Comparison of ENCODE assay signal across 22 mouse cellular contexts in the genomic region with DNA sequence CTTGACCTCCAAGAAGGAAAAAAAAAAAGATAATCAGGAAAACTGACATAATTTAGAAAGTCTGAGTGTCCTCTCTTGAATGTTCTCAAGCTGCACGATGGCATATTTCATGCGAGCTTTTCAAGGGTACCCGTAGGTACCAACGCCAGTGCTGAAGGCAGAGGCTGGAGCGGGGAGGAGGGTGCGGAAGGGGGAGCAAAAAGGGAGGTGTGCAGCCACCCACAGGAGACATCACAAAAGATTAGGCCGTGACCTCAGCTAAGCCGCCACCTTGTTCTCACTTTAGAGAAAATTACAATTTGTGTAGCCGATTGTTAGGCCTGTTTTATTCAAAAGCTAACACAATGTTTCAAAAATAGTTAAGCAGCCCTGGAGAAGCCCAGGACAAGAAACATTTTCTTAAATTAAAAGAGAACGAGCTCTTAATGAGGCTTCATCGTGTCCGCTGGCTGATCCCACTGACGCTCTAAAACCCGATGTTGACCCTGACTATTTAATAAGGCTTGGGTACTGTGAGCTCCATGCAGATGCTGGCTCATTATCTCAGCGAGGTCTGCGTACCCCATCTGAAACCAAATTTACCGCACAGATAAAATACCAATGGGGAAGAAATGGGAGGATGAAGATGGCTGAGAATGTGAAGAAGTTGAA.
DNase-seq lines count a peak whose midpoint lies in the region; ATAC-seq lines count a peak whose summit lies in the region.
"Had no signal": no experiment of that assay in that cellular context is flagged by ENCODE, and none has a peak within 500 bp of the region (broad histone marks: within the 10 kb centered on the region; RNA-seq: fewer than 3 reads in every experiment).

No protein-coding gene starts in this region.

- no peaks in the 10 kb centered on the region for H3K27me3 ChIP-seq in hindbrain, embryonic 12.5 days
- H3K27me3 ChIP-seq in hindbrain, embryonic 16.5 days (replicated peaks; ENCODE audit: control insufficient read depth, insufficient read depth, low read length), result no peaks in the 10 kb centered on the region
- H3K27me3 ChIP-seq in neural tube, embryonic 14.5 days (ENCODE audit: control insufficient read depth, insufficient read depth, low read length), result no peaks in the 10 kb centered on the region
- no peaks in the 10 kb centered on the region for H3K27me3 ChIP-seq in neural tube, embryonic 15.5 days (replicated peaks)
- H3K27me3 ChIP-seq in hindbrain, embryonic 13.5 days, result no peaks in the 10 kb centered on the region
- H3K27me3 ChIP-seq in midbrain, embryonic 15.5 days (replicated peaks), result no peaks in the 10 kb centered on the region
- H3K27me3 ChIP-seq: CH12.LX; intestine, embryonic 15.5 days; liver, embryonic 12.5 days had no signal

- 63% methylated on average over 17 of the region's 17 CpGs for WGBS in hindbrain, embryonic 12.5 days
- WGBS in hindbrain, embryonic 16.5 days, result 45% methylated on average over 17 of the region's 17 CpGs
- WGBS in neural tube, embryonic 14.5 days, result 35% methylated on average over 17 of the region's 17 CpGs
- WGBS in neural tube, embryonic 15.5 days, result 37% methylated on average over 17 of the region's 17 CpGs
- WGBS in hindbrain, embryonic 13.5 days, result 49% methylated on average over 17 of the region's 17 CpGs
- 37% methylated on average over 17 of the region's 17 CpGs for WGBS in midbrain, embryonic 15.5 days

- H3K9ac ChIP-seq in hindbrain, embryonic 12.5 days, result no peak overlapping the region
- H3K9ac ChIP-seq in hindbrain, embryonic 16.5 days (ENCODE audit: low read depth, low read length), result no peak overlapping the region
- no peak overlapping the region for H3K9ac ChIP-seq in neural tube, embryonic 14.5 days (replicated peaks; ENCODE audit: low read depth, low read length)
- no peak overlapping the region for H3K9ac ChIP-seq in neural tube, embryonic 15.5 days (replicated peaks)
- H3K9ac ChIP-seq in hindbrain, embryonic 13.5 days, result no peak overlapping the region; the same call in 1 of the 2 replicates
- H3K9ac ChIP-seq in midbrain, embryonic 15.5 days, result no peak overlapping the region
- H3K9ac ChIP-seq: intestine, embryonic 15.5 days; liver, embryonic 12.5 days had no signal

- no peak overlapping the region for H3K4me2 ChIP-seq in hindbrain, embryonic 12.5 days (replicated peaks)
- H3K4me2 ChIP-seq in hindbrain, embryonic 16.5 days (ENCODE audit: low read length), result no peak overlapping the region
- H3K4me2 ChIP-seq in neural tube, embryonic 14.5 days (ENCODE audit: low read depth, low read length), result no peak overlapping the region
- no peak overlapping the region for H3K4me2 ChIP-seq in neural tube, embryonic 15.5 days
- no peak overlapping the region for H3K4me2 ChIP-seq in hindbrain, embryonic 13.5 days
- no peak overlapping the region for H3K4me2 ChIP-seq in midbrain, embryonic 15.5 days
- H3K4me2 ChIP-seq: intestine, embryonic 15.5 days; liver, embryonic 12.5 days had no signal

- DNase-seq in MN1 (ENCODE audit: low spot score), result no peak
- DNase-seq in heart, adult 11 months, result no peak
- DNase-seq: adrenal gland, adult 2 months; B cell, adult 2 months; cerebellum, adult 11-12 months; gastrocnemius, adult 2 months; kidney, adult 8-10 months; kidney, postnatal 25 days; lung, adult 18-20 months had no signal

- H3K4me3 ChIP-seq in hindbrain, embryonic 12.5 days, result no peak overlapping the region
- H3K4me3 ChIP-seq in hindbrain, embryonic 16.5 days (ENCODE audit: low read length), result no peak overlapping the region
- no peak overlapping the region for H3K4me3 ChIP-seq in neural tube, embryonic 14.5 days (ENCODE audit: low read depth, low read length)
- no peak overlapping the region for H3K4me3 ChIP-seq in neural tube, embryonic 15.5 days (replicated peaks)
- no peak overlapping the region for H3K4me3 ChIP-seq in hindbrain, embryonic 13.5 days
- H3K4me3 ChIP-seq in midbrain, embryonic 15.5 days, result no peak overlapping the region
- H3K4me3 ChIP-seq: embryonic facial prominence, embryonic 10.5 days; gastrocnemius, adult 2 months; intestine, embryonic 15.5 days; layer of hippocampus, adult 2 months; liver, embryonic 12.5 days had no signal

- no peak for ATAC-seq in hindbrain, embryonic 12.5 days (ENCODE audit: low FRiP score)
- no peak for ATAC-seq in hindbrain, embryonic 16.5 days
- no peak for ATAC-seq in neural tube, embryonic 14.5 days (ENCODE audit: low read depth)
- ATAC-seq in neural tube, embryonic 15.5 days (ENCODE audit: low FRiP score), result no peak
- no peak for ATAC-seq in hindbrain, embryonic 13.5 days (ENCODE audit: low FRiP score)
- ATAC-seq in midbrain, embryonic 15.5 days (replicated peaks), result no peak
- ATAC-seq: intestine, embryonic 15.5 days; liver, embryonic 12.5 days had no signal

- no peaks in the 10 kb centered on the region for H3K36me3 ChIP-seq in hindbrain, embryonic 12.5 days
- H3K36me3 ChIP-seq in hindbrain, embryonic 16.5 days (ENCODE audit: control insufficient read depth, insufficient read depth, low read length), result no peaks in the 10 kb centered on the region
- H3K36me3 ChIP-seq in neural tube, embryonic 14.5 days (ENCODE audit: control insufficient read depth, insufficient read depth, low read length), result no peaks in the 10 kb centered on the region
- H3K36me3 ChIP-seq in neural tube, embryonic 15.5 days, result no peaks in the 10 kb centered on the region
- no peaks in the 10 kb centered on the region for H3K36me3 ChIP-seq in hindbrain, embryonic 13.5 days
- no peaks in the 10 kb centered on the region for H3K36me3 ChIP-seq in midbrain, embryonic 15.5 days (replicated peaks)
- H3K36me3 ChIP-seq: embryonic facial prominence, embryonic 10.5 days; G1E; intestine, embryonic 15.5 days; liver, embryonic 12.5 days had no signal

- peak overlapping the region; percentile 64 for H3K27ac ChIP-seq in hindbrain, embryonic 12.5 days
- H3K27ac ChIP-seq in hindbrain, embryonic 16.5 days (ENCODE audit: low read depth, low read length), result no peak overlapping the region
- peak overlapping the region; percentile 34; the same call in 1 of the 2 replicates for H3K27ac ChIP-seq in neural tube, embryonic 14.5 days (ENCODE audit: low read depth, low read length)
- no peak overlapping the region for H3K27ac ChIP-seq in neural tube, embryonic 15.5 days (replicated peaks)
- H3K27ac ChIP-seq in hindbrain, embryonic 13.5 days, result peak overlapping the region; percentile 73
- H3K27ac ChIP-seq in midbrain, embryonic 15.5 days, result peak overlapping the region; percentile 58; the same call in 1 of the 2 replicates
- H3K27ac ChIP-seq: embryonic facial prominence, embryonic 10.5 days; gastrocnemius, adult 2 months; intestine, embryonic 15.5 days; layer of hippocampus, adult 2 months; liver, embryonic 12.5 days; stomach, postnatal 0 days had no signal

- peaks cover 56% of the 10 kb centered on the region for H3K4me1 ChIP-seq in hindbrain, embryonic 12.5 days
- H3K4me1 ChIP-seq in hindbrain, embryonic 16.5 days (ENCODE audit: control insufficient read depth, insufficient read depth, low read depth, low read length), result peaks cover 14% of the 10 kb centered on the region
- H3K4me1 ChIP-seq in neural tube, embryonic 14.5 days (ENCODE audit: control insufficient read depth, insufficient read depth, low read length), result peaks cover 26% of the 10 kb centered on the region; the same call in 1 of the 2 replicates
- peaks cover 44% of the 10 kb centered on the region for H3K4me1 ChIP-seq in neural tube, embryonic 15.5 days
- peaks cover 66% of the 10 kb centered on the region for H3K4me1 ChIP-seq in hindbrain, embryonic 13.5 days (replicated peaks)
- H3K4me1 ChIP-seq in midbrain, embryonic 15.5 days, result peaks cover 46% of the 10 kb centered on the region
- H3K4me1 ChIP-seq: liver, embryonic 12.5 days had no signal

- no peaks in the 10 kb centered on the region for H3K9me3 ChIP-seq in hindbrain, embryonic 12.5 days (replicated peaks)
- H3K9me3 ChIP-seq in hindbrain, embryonic 16.5 days (ENCODE audit: control insufficient read depth, low read length), result no peaks in the 10 kb centered on the region
- no peaks in the 10 kb centered on the region for H3K9me3 ChIP-seq in neural tube, embryonic 14.5 days (ENCODE audit: control insufficient read depth, low read length)
- H3K9me3 ChIP-seq in neural tube, embryonic 15.5 days (replicated peaks), result no peaks in the 10 kb centered on the region
- H3K9me3 ChIP-seq in hindbrain, embryonic 13.5 days, result no peaks in the 10 kb centered on the region
- no peaks in the 10 kb centered on the region for H3K9me3 ChIP-seq in midbrain, embryonic 15.5 days
- H3K9me3 ChIP-seq: embryonic facial prominence, embryonic 10.5 days; G1E; intestine, embryonic 15.5 days; liver, embryonic 12.5 days had no signal

Comparison
In these comparisons a context has a peak if more than half of its experiments do, and no peak if none do; other contexts are left out.
1. H3K27ac ChIP-seq: peak in hindbrain, embryonic 12.5 days (single experiment), neural tube, embryonic 14.5 days (single experiment), hindbrain, embryonic 13.5 days (single experiment) and midbrain, embryonic 15.5 days (single experiment); none in hindbrain, embryonic 16.5 days (single experiment) and neural tube, embryonic 15.5 days (single experiment).